Mouse (Mus musculus): ENCODE measurements at regions not wholly inside any gene's neighbourhood (a gene's known extent, or its start where the extent isn't known, plus 50 kb on each side); places are given as distances from the start of the nearest gene placed in this dataset.

- no peak for DNase-seq (ENCODE audit: low read depth, low spot score)
Observed at GRCm38 (mm10) chr1:128829536-128829935, 237.4 kb upstream of the Cxcr4 start.

- no peak for DNase-seq (ENCODE audit: low read depth, low spot score)
Observed at GRCm38 (mm10) chr1:128826419-128826818, 234.3 kb upstream of the Cxcr4 start.

GRCm38 (mm10) chr1:128824916-128825683 is 233.0 kb upstream of the Cxcr4 start:
- DNase-seq (ENCODE audit: low read depth, low spot score): no peak

GRCm38 (mm10) chr1:128824235-128824634 is 232.1 kb upstream of the Cxcr4 start:
- DNase-seq (ENCODE audit: low read depth, low spot score): peak; percentile 88

- no peak for DNase-seq (ENCODE audit: low read depth, low spot score)
Observed at GRCm38 (mm10) chr1:128821991-128822390, 229.9 kb upstream of the Cxcr4 start.

- DNase-seq (ENCODE audit: low read depth, low spot score): peak; percentile 27
Observed at GRCm38 (mm10) chr1:128820527-128820926, 228.4 kb upstream of the Cxcr4 start.

- DNase-seq (ENCODE audit: low read depth, low spot score): no peak
Observed at GRCm38 (mm10) chr1:128819611-128820010, 227.5 kb upstream of the Cxcr4 start.

GRCm38 (mm10) chr1:128813379-128813778 is 221.3 kb upstream of the Cxcr4 start:
- DNase-seq (ENCODE audit: low read depth, low spot score): no peak

GRCm38 (mm10) chr1:128810860-128811259 is 218.8 kb upstream of the Cxcr4 start:
- no peak for DNase-seq (ENCODE audit: low read depth, low spot score)

- no peak for DNase-seq (ENCODE audit: low read depth, low spot score)
Observed at GRCm38 (mm10) chr1:128810094-128810493, 218.0 kb upstream of the Cxcr4 start.

- DNase-seq (ENCODE audit: low read depth, low spot score): no peak
Observed at GRCm38 (mm10) chr1:128809601-128810000, 217.5 kb upstream of the Cxcr4 start.

- DNase-seq (ENCODE audit: low read depth, low spot score): peak; percentile 52
Observed at GRCm38 (mm10) chr1:128808599-128808998, 216.5 kb upstream of the Cxcr4 start.

- no peak for DNase-seq (ENCODE audit: low read depth, low spot score)
Observed at GRCm38 (mm10) chr1:128805687-128806653, 213.9 kb upstream of the Cxcr4 start.

GRCm38 (mm10) chr1:128803433-128804060 is 211.5 kb upstream of the Cxcr4 start:
- DNase-seq (ENCODE audit: low read depth, low spot score): no peak

- no peak for DNase-seq (ENCODE audit: low read depth, low spot score)
Observed at GRCm38 (mm10) chr1:128803058-128803432, 211.0 kb upstream of the Cxcr4 start.

- no peak for DNase-seq (ENCODE audit: low read depth, low spot score)
Observed at GRCm38 (mm10) chr1:128798721-128799120, 206.6 kb upstream of the Cxcr4 start.

GRCm38 (mm10) chr1:128795654-128796053 is 203.6 kb upstream of the Cxcr4 start:
- no peak for DNase-seq (ENCODE audit: low read depth, low spot score)

GRCm38 (mm10) chr1:128790881-128791280 is 198.8 kb upstream of the Cxcr4 start:
- peak; percentile 80 for DNase-seq (ENCODE audit: low read depth, low spot score)

- DNase-seq (ENCODE audit: low read depth, low spot score): no peak
Observed at GRCm38 (mm10) chr1:128789567-128790335, 197.7 kb upstream of the Cxcr4 start.

GRCm38 (mm10) chr1:128788227-128788626 is 196.1 kb upstream of the Cxcr4 start:
- DNase-seq (ENCODE audit: low read depth, low spot score): peak; percentile 19

- peak; percentile 84 for DNase-seq (ENCODE audit: low read depth, low spot score)
Observed at GRCm38 (mm10) chr1:128786941-128787569, 195.0 kb upstream of the Cxcr4 start.

Measured in CD4-positive, CD25-positive, alpha-beta regulatory T cell, adult 2 months (primary cell).